Mouse (Mus musculus) G1E (cell line): Measurements from ENCODE around the gene Gsto2. TPM values are rescaled to one million over a fixed set of nuclear protein-coding genes. Genes with fewer than 3 reads are reported as not detected.

Experiments used
- ATAC-seq: 2 replicates; pipeline ENCODE4 v1.8.0; 2016; ENCODE audit warnings: mild to moderate bottlenecking; ENCODE audit not compliant: insufficient number of reproducible peaks, poor library complexity, low FRiP score, severe bottlenecking; ENCODE audit errors: extremely low read depth
- DNase-seq: peaks from one replicate; pipeline ENCODE4 v3.0.0; 2012; ENCODE audit warnings: low spot score
- H3K27me3 ChIP-seq: 2 replicates; pipeline ENCODE4 v1.6.1; 2012; ENCODE audit warnings: mild to moderate bottlenecking, low read length, inconsistent platforms; ENCODE audit not compliant: insufficient read depth
- H3K36me3 ChIP-seq: replicated peaks from 2 replicates; pipeline ENCODE3; 2012; ENCODE audit warnings: mild to moderate bottlenecking, inconsistent platforms
- H3K4me1 ChIP-seq: 2 replicates; pipeline ENCODE4 v1.6.1; 2012; ENCODE audit warnings: low read depth, low read length, inconsistent platforms, mixed read lengths; ENCODE audit not compliant: insufficient read depth
- H3K4me3 ChIP-seq: 2 replicates; pipeline ENCODE4 v1.5.1; 2012; ENCODE audit warnings: low read depth, mild to moderate bottlenecking, inconsistent platforms, low read length, moderate library complexity, mixed read lengths
- H3K9me3 ChIP-seq: replicated peaks from 2 replicates; pipeline ENCODE4 v1.6.1; 2012; ENCODE audit warnings: inconsistent platforms
- CTCF ChIP-seq: IDR thresholded peaks from 2 replicates; pipeline ENCODE4 v1.5.1; 2012; ENCODE audit warnings: low read depth, low read length, inconsistent platforms, mixed read lengths
- GATA1 ChIP-seq: IDR thresholded peaks from 2 replicates; pipeline ENCODE4 v1.6.1; 2012; ENCODE audit warnings: borderline replicate concordance, low read length, inconsistent platforms, mixed read lengths
- GATA2 ChIP-seq: IDR thresholded peaks from 2 replicates; pipeline ENCODE4 v1.6.1; 2012; ENCODE audit warnings: low read depth, low read length, inconsistent platforms, borderline replicate concordance
- POLR2AphosphoS5 ChIP-seq: IDR thresholded peaks from 2 replicates; pipeline ENCODE4 v1.6.1; 2012; ENCODE audit warnings: low read depth, low read length, inconsistent platforms; ENCODE audit not compliant: insufficient replicate concordance
- TAL1 ChIP-seq: conservative IDR thresholded peaks from 2 replicates; pipeline ENCODE4 v1.6.1; 2012; ENCODE audit warnings: low read depth, low read length, inconsistent platforms, mixed read lengths
- polyA plus RNA-seq: library from polyadenylated mRNA; stranded (reverse); fragments of >175 nt; gene quantifications from 2 replicates; pipeline ENCODE4 v1.2.3, GENCODE M21; 2012
- total RNA-seq, 2 experiments: library from RNA; stranded (forward) in 1 of 2; stranded (reverse) in 1 of 2; fragments of 200-1000 nt in 1 of 2; fragments of >200 nt in 1 of 2; fragmentation: Nextera tagmentation in 1 of 2; gene quantifications; 2 replicates each; pipeline ENCODE4 v1.2.3; 2014 to 2017

Gene Gsto2
- total and polyA plus RNA-seq, 3 experiments, result 0.11 to 4.7 (median 0.76) TPM

GRCm38 (mm10) chr19:47893092-47893491 is 27.8 kb downstream of the Gsto2 start:
- no peaks in the 10 kb centered on the region for H3K27me3 ChIP-seq
- H3K36me3 ChIP-seq, result peaks cover 50% of the 10 kb centered on the region
- TF ChIP-seq POLR2AphosphoS5 (no peak), CTCF (no peak), GATA1 (no peak), GATA2 (no peak), TAL1 (no peak)
- no peak overlapping the region for H3K4me3 ChIP-seq
- peaks cover 57% of the 10 kb centered on the region for H3K9me3 ChIP-seq
- DNase-seq (no peak), ATAC-seq (no peak)
- H3K4me1 ChIP-seq, result no peaks in the 10 kb centered on the region

GRCm38 (mm10) chr19:47898472-47899079 is 33.2 kb downstream of the Gsto2 start:
- no peaks in the 10 kb centered on the region for H3K4me1 ChIP-seq
- H3K4me3 ChIP-seq, result no peak overlapping the region
- TF ChIP-seq GATA1, result no peak
- H3K36me3 ChIP-seq, result peaks cover 81% of the 10 kb centered on the region
- no peaks in the 10 kb centered on the region for H3K27me3 ChIP-seq
- H3K9me3 ChIP-seq, result peaks cover 61% of the 10 kb centered on the region
- DNase-seq, result no peak
- ATAC-seq, result no peak

- no peaks in the 10 kb centered on the region for H3K4me1 ChIP-seq
Measured at GRCm38 (mm10) chr19:47900012-47900411, 34.7 kb downstream of the Gsto2 start.

GRCm38 (mm10) chr19:47900558-47900957 is 35.2 kb downstream of the Gsto2 start:
- Histone ChIP-seq H3K4me3 (no peak overlapping the region), H3K9me3 (peaks cover 63% of the 10 kb centered on the region), H3K27me3 (no peaks in the 10 kb centered on the region), H3K4me1 (peaks cover 5% of the 10 kb centered on the region), H3K36me3 (peaks cover 77% of the 10 kb centered on the region)
- TF ChIP-seq GATA1 (no peak), TAL1 (no peak), CTCF (no peak), GATA2 (no peak), POLR2AphosphoS5 (no peak)
- DNase-seq, result no peak
- ATAC-seq, result no peak

More at GRCm38 (mm10) chr19:47900012-47900411, 34.7 kb downstream of the Gsto2 start:
- Histone ChIP-seq H3K27me3 (no peaks in the 10 kb centered on the region), H3K4me3 (no peak overlapping the region), H3K9me3 (peaks cover 61% of the 10 kb centered on the region), H3K36me3 (peaks cover 78% of the 10 kb centered on the region)
- DNase-seq (no peak), ATAC-seq (no peak)
- TF ChIP-seq GATA1 (no peak), GATA2 (no peak), POLR2AphosphoS5 (no peak), TAL1 (no peak), CTCF (no peak)

- Histone ChIP-seq H3K27me3 (no peaks in the 10 kb centered on the region), H3K4me3 (no peak overlapping the region), H3K9me3 (peaks cover 56% of the 10 kb centered on the region), H3K4me1 (peaks cover 9% of the 10 kb centered on the region), H3K36me3 (peaks cover 64% of the 10 kb centered on the region)
- no peak for ATAC-seq
- DNase-seq, result no peak
- TF ChIP-seq GATA1 (no peak), TAL1 (no peak), GATA2 (no peak), CTCF (no peak), POLR2AphosphoS5 (no peak)
Measured at GRCm38 (mm10) chr19:47902316-47903201, 37.2 kb downstream of the Gsto2 start.

DNA sequence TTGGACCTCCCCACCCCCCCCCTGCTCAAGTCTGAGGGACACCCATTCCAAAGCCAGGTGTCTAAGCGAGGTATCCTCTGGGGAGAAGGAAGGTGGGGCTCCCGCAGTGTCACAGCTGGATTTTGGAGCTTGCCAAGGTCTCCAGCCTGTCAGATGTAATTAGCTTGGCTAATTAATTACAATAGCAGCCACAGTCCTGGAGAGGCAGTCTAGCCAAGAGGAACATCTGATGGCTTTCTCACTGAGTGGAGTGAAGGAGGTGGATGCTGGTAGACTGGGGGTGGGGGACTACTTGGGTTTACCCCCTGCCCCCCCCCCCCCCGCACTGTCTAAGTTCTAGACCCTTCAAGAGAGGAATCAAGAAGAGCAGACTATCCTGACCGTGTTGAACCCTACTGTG is 38.3 kb downstream of the Gsto2 start:
- Histone ChIP-seq H3K4me1 (peaks cover 10% of the 10 kb centered on the region), H3K27me3 (no peaks in the 10 kb centered on the region), H3K4me3 (no peak overlapping the region)

More for the DNA sequence above, 38.3 kb downstream of the Gsto2 start:
- TF ChIP-seq POLR2AphosphoS5 (no peak), TAL1 (no peak), GATA2 (no peak), GATA1 (no peak), CTCF (no peak)
- no peak for ATAC-seq
- no peak for DNase-seq
- Histone ChIP-seq H3K9me3 (peaks cover 50% of the 10 kb centered on the region), H3K36me3 (peaks cover 63% of the 10 kb centered on the region)
